Mouse (Mus musculus): Measurements from ENCODE around the gene Gm21915.

Gene Gm21915

GRCm38 (mm10) chr9:40666190-40666803 is 4.1 kb upstream of the Gm21915 start:
- no peak for DNase-seq (ENCODE audit: low spot score in 2 of 2)

GRCm38 (mm10) chr9:40671323-40671930 is 1.0 kb downstream of the Gm21915 start:
- no peak for DNase-seq (ENCODE audit: low spot score in 2 of 2)

GRCm38 (mm10) chr9:40675203-40675958 is 5.0 kb downstream of the Gm21915 start:
- DNase-seq (ENCODE audit: low spot score in 2 of 2): no peak

GRCm38 (mm10) chr9:40678653-40679052 is 8.2 kb downstream of the Gm21915 start:
- DNase-seq (ENCODE audit: low spot score in 2 of 2): no peak

GRCm38 (mm10) chr9:40685801-40686420 is 15.5 kb downstream of the Gm21915 start, which contains the start of gene Clmp:
Gene Clmp, plus strand, starts transcription at chr9:40685962.
- no peak for DNase-seq (ENCODE audit: low spot score in 2 of 2)

- no peak for DNase-seq (ENCODE audit: low spot score in 2 of 2)
Measured at GRCm38 (mm10) chr9:40686421-40686899, 16.0 kb downstream of the Gm21915 start.

GRCm38 (mm10) chr9:40687053-40687452 is 16.6 kb downstream of the Gm21915 start:
- no peak for DNase-seq (ENCODE audit: low spot score in 2 of 2)

- DNase-seq (ENCODE audit: low spot score in 2 of 2): no peak
Measured at GRCm38 (mm10) chr9:40687553-40687952, 17.1 kb downstream of the Gm21915 start.

GRCm38 (mm10) chr9:40690511-40690910 is 20.1 kb downstream of the Gm21915 start:
- no peak for DNase-seq (ENCODE audit: low spot score in 2 of 2)

GRCm38 (mm10) chr9:40693026-40693425 is 22.6 kb downstream of the Gm21915 start:
- DNase-seq (ENCODE audit: low spot score in 2 of 2): no peak

- no peak for DNase-seq (ENCODE audit: low spot score in 2 of 2)
Measured at GRCm38 (mm10) chr9:40693768-40694167, 23.4 kb downstream of the Gm21915 start.

GRCm38 (mm10) chr9:40694284-40694683 is 23.9 kb downstream of the Gm21915 start:
- DNase-seq (ENCODE audit: low spot score in 2 of 2): no peak

GRCm38 (mm10) chr9:40696086-40696485 is 25.7 kb downstream of the Gm21915 start:
- DNase-seq (ENCODE audit: low spot score in 2 of 2): no peak

GRCm38 (mm10) chr9:40699194-40699593 is 28.8 kb downstream of the Gm21915 start:
- no peak for DNase-seq (ENCODE audit: low spot score in 2 of 2)

- DNase-seq (ENCODE audit: low spot score in 2 of 2): no peak
Measured at GRCm38 (mm10) chr9:40700253-40700652, 29.8 kb downstream of the Gm21915 start.

- no peak for DNase-seq (ENCODE audit: low spot score in 2 of 2)
Measured at GRCm38 (mm10) chr9:40704364-40705276, 34.2 kb downstream of the Gm21915 start.

GRCm38 (mm10) chr9:40708448-40709140 is 38.2 kb downstream of the Gm21915 start:
- DNase-seq (ENCODE audit: low spot score in 2 of 2): no peak

- no peak for DNase-seq (ENCODE audit: low spot score in 2 of 2)
Measured at GRCm38 (mm10) chr9:40709141-40709537, 38.7 kb downstream of the Gm21915 start.

- DNase-seq (ENCODE audit: low spot score in 2 of 2): no peak
Measured at GRCm38 (mm10) chr9:40709587-40709986, 39.2 kb downstream of the Gm21915 start.

- no peak for DNase-seq (ENCODE audit: low spot score in 2 of 2)
Measured at GRCm38 (mm10) chr9:40709991-40710390, 39.6 kb downstream of the Gm21915 start.

- no peak for DNase-seq (ENCODE audit: low spot score in 2 of 2)
Measured at GRCm38 (mm10) chr9:40711654-40712053, 41.2 kb downstream of the Gm21915 start.
